ENCODE assay signal across 13 mouse cellular contexts in the genomic region with DNA sequence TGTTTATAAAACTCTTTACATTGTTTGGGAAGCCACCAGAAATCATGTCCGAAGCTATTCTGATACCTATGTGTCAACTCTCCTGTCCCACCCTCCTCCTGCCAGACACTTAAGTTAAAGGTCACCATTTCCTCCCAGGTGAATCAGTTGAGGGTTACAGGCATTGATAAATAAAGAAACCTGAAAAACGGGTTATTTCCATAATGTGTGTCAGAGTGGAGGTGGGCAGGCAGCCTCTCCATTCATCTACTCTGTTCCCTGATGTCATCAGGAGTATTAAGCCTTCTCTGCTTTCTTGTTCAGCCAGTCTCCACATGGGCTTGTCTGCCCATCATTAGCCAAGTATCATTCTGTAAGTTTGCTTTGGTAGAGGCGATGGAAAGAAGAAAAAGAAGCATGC.
"Had no signal": no experiment of that assay in that cellular context is flagged by ENCODE, and none has a peak within 500 bp of the region (broad histone marks: within the 10 kb centered on the region; RNA-seq: fewer than 3 reads in every experiment).

No protein-coding gene starts in this region.

- H3K36me3 ChIP-seq: liver, embryonic 13.5 days; midbrain, embryonic 10.5 days; midbrain, embryonic 13.5 days had no signal

- H3K27ac ChIP-seq: layer of hippocampus, adult 2 months; liver, embryonic 13.5 days; macrophage; midbrain, embryonic 10.5 days; midbrain, embryonic 13.5 days had no signal

- H3K4me2 ChIP-seq: liver, embryonic 13.5 days; lung, embryonic 14.5 days; midbrain, embryonic 13.5 days had no signal

- H3K4me3 ChIP-seq: layer of hippocampus, adult 2 months; liver, embryonic 13.5 days; megakaryocyte, embryonic 14.5 days; midbrain, embryonic 10.5 days; midbrain, embryonic 13.5 days had no signal

- H3K9ac ChIP-seq: liver, embryonic 13.5 days; lung, embryonic 14.5 days; midbrain, embryonic 13.5 days had no signal

- ATAC-seq: lung, postnatal 0 days; midbrain, embryonic 13.5 days; midbrain, embryonic 16.5 days had no signal

- H3K4me1 ChIP-seq: megakaryocyte, embryonic 14.5 days; midbrain, embryonic 10.5 days; midbrain, embryonic 13.5 days had no signal

- H3K27me3 ChIP-seq: liver, embryonic 13.5 days; megakaryocyte, embryonic 14.5 days; midbrain, embryonic 13.5 days had no signal

- DNase-seq: kidney, adult 18-20 months; layer of hippocampus, adult 9-11 months; liver, embryonic 13.5 days; lung, embryonic 14.5 days; thymus, adult 18-20 months; thymus, postnatal 36 days had no signal

- H3K9me3 ChIP-seq: liver, embryonic 13.5 days; megakaryocyte, embryonic 14.5 days; midbrain, embryonic 10.5 days had no signal
